Mouse (Mus musculus): Measurements from ENCODE around the gene Asic2. TPM values are rescaled to one million over a fixed set of nuclear protein-coding genes. Genes with fewer than 3 reads are reported as not detected.

The Asic2 gene
- polyA plus RNA-seq, 1 experiment from 2014 or later: 1.6 TPM

- no peak overlapping the region for H3K4me3 ChIP-seq (ENCODE audit: low read depth, low read length)
- H3K36me3 ChIP-seq (ENCODE audit: control insufficient read depth, insufficient read depth, low read length): no peaks in the 10 kb centered on the region
- DNase-seq (ENCODE audit: low spot score, missing footprints): no peak
- H3K27me3 ChIP-seq (ENCODE audit: control insufficient read depth, insufficient read depth, low read length): no peaks in the 10 kb centered on the region
- no peak overlapping the region for H3K4me2 ChIP-seq
- no peaks in the 10 kb centered on the region for H3K9me3 ChIP-seq (ENCODE audit: control insufficient read depth, low read length)
- 87% methylated on average over 1 of the region's 1 CpGs for WGBS
- no peak overlapping the region for H3K27ac ChIP-seq (ENCODE audit: low read depth, low read length)
- H3K4me1 ChIP-seq (ENCODE audit: control insufficient read depth, insufficient read depth, low read length): no peaks in the 10 kb centered on the region
- ATAC-seq (ENCODE audit: low FRiP score): no peak
- H3K9ac ChIP-seq (ENCODE audit: low read length): no peak overlapping the region
Measured at GRCm38 (mm10) chr11:80868039-80868438, 1100.2 kb downstream of the Asic2 start.

DNA sequence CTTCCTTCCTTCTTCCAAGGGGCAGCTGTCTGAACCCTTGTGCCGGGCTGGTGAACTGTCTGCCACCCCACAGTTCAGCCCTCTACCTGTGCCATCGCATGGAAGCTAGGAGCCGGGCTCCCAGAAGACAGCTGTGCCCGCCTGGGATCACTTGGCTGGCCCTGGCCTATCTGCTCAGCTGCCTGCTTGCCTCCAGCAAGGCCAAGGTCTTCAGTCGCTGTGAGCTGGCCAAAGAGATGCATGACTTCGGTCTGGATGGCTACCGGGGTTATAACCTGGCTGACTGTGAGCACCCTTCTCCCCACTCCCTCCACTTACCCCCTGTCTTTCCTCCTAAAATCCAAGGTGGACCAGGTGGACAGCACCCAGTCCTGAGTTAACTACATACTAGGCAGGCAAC is 1105.3 kb downstream of the Asic2 start:
- no peak overlapping the region for H3K9ac ChIP-seq (ENCODE audit: low read length)
- H3K4me1 ChIP-seq (ENCODE audit: control insufficient read depth, insufficient read depth, low read length): no peaks in the 10 kb centered on the region
- no peak for DNase-seq (ENCODE audit: low spot score, missing footprints)
- WGBS: 93% methylated on average over 7 of the region's 7 CpGs
- no peak overlapping the region for H3K27ac ChIP-seq (ENCODE audit: low read depth, low read length)
- H3K4me3 ChIP-seq (ENCODE audit: low read depth, low read length): no peak overlapping the region
- H3K9me3 ChIP-seq (ENCODE audit: control insufficient read depth, low read length): no peaks in the 10 kb centered on the region
- no peak overlapping the region for H3K4me2 ChIP-seq
- H3K36me3 ChIP-seq (ENCODE audit: control insufficient read depth, insufficient read depth, low read length): no peaks in the 10 kb centered on the region
- no peaks in the 10 kb centered on the region for H3K27me3 ChIP-seq (ENCODE audit: control insufficient read depth, insufficient read depth, low read length)
- ATAC-seq (ENCODE audit: low FRiP score): no peak

- H3K27me3 ChIP-seq (ENCODE audit: control insufficient read depth, insufficient read depth, low read length): no peaks in the 10 kb centered on the region
Measured at GRCm38 (mm10) chr11:80858065-80858464, 1110.2 kb downstream of the Asic2 start, which contains the start of gene Spaca3. Spaca3 (plus strand) TSS chr11:80858365.

GRCm38 (mm10) chr11:80856827-80857226 is 1111.4 kb downstream of the Asic2 start:
- H3K27ac ChIP-seq (ENCODE audit: low read depth, low read length): no peak overlapping the region
- DNase-seq (ENCODE audit: low spot score, missing footprints): no peak
- H3K9ac ChIP-seq (ENCODE audit: low read length): no peak overlapping the region
- no peak overlapping the region for H3K4me2 ChIP-seq
- ATAC-seq (ENCODE audit: low FRiP score): no peak
- no peaks in the 10 kb centered on the region for H3K27me3 ChIP-seq (ENCODE audit: control insufficient read depth, insufficient read depth, low read length)
- H3K9me3 ChIP-seq (ENCODE audit: control insufficient read depth, low read length): no peaks in the 10 kb centered on the region
- H3K36me3 ChIP-seq (ENCODE audit: control insufficient read depth, insufficient read depth, low read length): no peaks in the 10 kb centered on the region
- no peaks in the 10 kb centered on the region for H3K4me1 ChIP-seq (ENCODE audit: control insufficient read depth, insufficient read depth, low read length)
- no peak overlapping the region for H3K4me3 ChIP-seq (ENCODE audit: low read depth, low read length)
- 86% methylated on average over 2 of the region's 2 CpGs for WGBS

More at GRCm38 (mm10) chr11:80858065-80858464, 1110.2 kb downstream of the Asic2 start, which contains the start of gene Spaca3:
- no peak for DNase-seq (ENCODE audit: low spot score, missing footprints)
- no peak for ATAC-seq (ENCODE audit: low FRiP score)
- no peak within 1 kb of the TSS for H3K4me3 ChIP-seq (ENCODE audit: low read depth, low read length)
- no peak within 1 kb of the TSS for H3K9ac ChIP-seq (ENCODE audit: low read length)
- no peaks in the 10 kb centered on the region for H3K4me1 ChIP-seq (ENCODE audit: control insufficient read depth, insufficient read depth, low read length)
- no peak within 1 kb of the TSS for H3K4me2 ChIP-seq
- H3K36me3 ChIP-seq (ENCODE audit: control insufficient read depth, insufficient read depth, low read length): no peaks in the 10 kb centered on the region
- no peak within 1 kb of the TSS for H3K27ac ChIP-seq (ENCODE audit: low read depth, low read length)
- H3K9me3 ChIP-seq (ENCODE audit: control insufficient read depth, low read length): no peaks in the 10 kb centered on the region
- WGBS: 74% methylated on average over 10 of the region's 10 CpGs

DNA sequence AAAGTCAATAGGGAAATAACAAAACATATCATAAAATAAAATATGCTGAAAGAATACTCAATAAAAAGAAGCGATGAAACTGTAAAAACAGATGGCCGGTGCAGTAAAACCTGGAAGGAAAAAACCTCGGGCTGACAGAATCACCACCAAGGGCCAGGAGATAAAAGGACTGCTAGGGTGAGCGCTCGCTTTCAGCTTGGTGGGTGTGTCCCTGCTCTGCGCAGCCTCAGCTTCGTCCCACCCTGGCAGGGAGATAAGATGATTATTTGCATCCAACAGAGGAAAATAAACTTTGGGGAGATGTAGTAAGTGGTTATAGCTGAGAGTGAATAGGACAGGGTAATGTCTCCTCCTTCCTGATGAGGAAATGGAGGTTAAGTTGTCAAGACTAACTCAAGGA is 1113.3 kb downstream of the Asic2 start:
- Histone ChIP-seq H3K4me3 (ENCODE audit: low read depth, low read length) (no peak overlapping the region), H3K27ac (ENCODE audit: low read depth, low read length) (no peak overlapping the region), H3K9me3 (ENCODE audit: control insufficient read depth, low read length) (no peaks in the 10 kb centered on the region), H3K9ac (ENCODE audit: low read length) (no peak overlapping the region), H3K27me3 (ENCODE audit: control insufficient read depth, insufficient read depth, low read length) (no peaks in the 10 kb centered on the region), H3K4me2 (no peak overlapping the region), H3K36me3 (ENCODE audit: control insufficient read depth, insufficient read depth, low read length) (no peaks in the 10 kb centered on the region), H3K4me1 (ENCODE audit: control insufficient read depth, insufficient read depth, low read length) (no peaks in the 10 kb centered on the region)
- 66% methylated on average over 7 of the region's 7 CpGs for WGBS
- no peak for ATAC-seq (ENCODE audit: low FRiP score)
- no peak for DNase-seq (ENCODE audit: low spot score, missing footprints)

DNA sequence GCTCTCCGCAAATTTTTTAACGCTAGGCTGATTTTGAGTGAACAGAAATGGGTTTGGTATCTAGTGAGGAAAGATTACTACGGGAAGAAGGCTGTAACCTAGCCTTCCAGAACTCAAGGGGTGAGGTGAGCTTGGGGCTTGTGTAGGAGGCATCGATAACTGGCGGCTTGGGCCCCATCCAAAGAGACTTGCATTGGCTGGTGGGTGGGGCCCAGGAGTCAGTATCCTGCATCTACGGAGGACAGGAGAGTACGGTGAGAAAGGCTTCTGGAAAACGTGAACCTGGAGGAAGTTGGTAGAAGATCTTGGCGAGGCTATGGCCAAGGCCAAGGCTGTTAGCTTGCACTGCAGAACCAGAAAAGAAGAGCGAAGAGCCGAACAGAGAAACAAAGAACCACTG is 1113.8 kb downstream of the Asic2 start:
- no peak for DNase-seq (ENCODE audit: low spot score, missing footprints)
- no peak overlapping the region for H3K4me3 ChIP-seq (ENCODE audit: low read depth, low read length)
- H3K27ac ChIP-seq (ENCODE audit: low read depth, low read length): no peak overlapping the region
- no peaks in the 10 kb centered on the region for H3K4me1 ChIP-seq (ENCODE audit: control insufficient read depth, insufficient read depth, low read length)
- no peak overlapping the region for H3K4me2 ChIP-seq
- no peaks in the 10 kb centered on the region for H3K27me3 ChIP-seq (ENCODE audit: control insufficient read depth, insufficient read depth, low read length)
- no peak for ATAC-seq (ENCODE audit: low FRiP score)
- H3K9ac ChIP-seq (ENCODE audit: low read length): no peak overlapping the region
- no peaks in the 10 kb centered on the region for H3K9me3 ChIP-seq (ENCODE audit: control insufficient read depth, low read length)
- WGBS: 93% methylated on average over 11 of the region's 11 CpGs
- no peaks in the 10 kb centered on the region for H3K36me3 ChIP-seq (ENCODE audit: control insufficient read depth, insufficient read depth, low read length)

DNA sequence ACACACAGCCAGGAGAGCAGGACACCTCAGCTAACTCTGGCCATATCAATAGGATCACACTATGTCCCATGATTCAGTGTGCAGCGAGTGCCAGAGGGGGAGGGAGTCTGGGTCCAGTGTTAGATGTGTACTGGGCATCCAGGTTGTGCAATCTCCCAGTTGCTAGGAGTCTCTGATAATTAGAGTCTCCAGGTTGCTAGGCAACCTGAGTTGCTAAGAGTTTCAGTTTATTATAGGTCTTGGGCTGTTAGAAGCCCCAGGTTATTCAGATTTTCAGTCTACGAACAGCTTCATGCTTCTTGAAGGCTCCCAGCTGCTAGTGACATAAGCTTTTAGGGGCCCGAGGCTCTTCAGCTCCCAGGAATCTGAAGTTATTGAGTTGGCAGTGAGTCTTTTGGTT is 1115.2 kb downstream of the Asic2 start:
- no peaks in the 10 kb centered on the region for H3K36me3 ChIP-seq (ENCODE audit: control insufficient read depth, insufficient read depth, low read length)
- H3K9me3 ChIP-seq (ENCODE audit: control insufficient read depth, low read length): no peaks in the 10 kb centered on the region
- ATAC-seq (ENCODE audit: low FRiP score) (no peak), DNase-seq (ENCODE audit: low spot score, missing footprints) (no peak)
- H3K4me3 ChIP-seq (ENCODE audit: low read depth, low read length): no peak overlapping the region
- no peaks in the 10 kb centered on the region for H3K27me3 ChIP-seq (ENCODE audit: control insufficient read depth, insufficient read depth, low read length)
- H3K27ac ChIP-seq (ENCODE audit: low read depth, low read length): no peak overlapping the region
- no peak overlapping the region for H3K4me2 ChIP-seq
- 56% methylated on average over 3 of the region's 3 CpGs for WGBS
- H3K4me1 ChIP-seq (ENCODE audit: control insufficient read depth, insufficient read depth, low read length): no peaks in the 10 kb centered on the region
- no peak overlapping the region for H3K9ac ChIP-seq (ENCODE audit: low read length)

DNA sequence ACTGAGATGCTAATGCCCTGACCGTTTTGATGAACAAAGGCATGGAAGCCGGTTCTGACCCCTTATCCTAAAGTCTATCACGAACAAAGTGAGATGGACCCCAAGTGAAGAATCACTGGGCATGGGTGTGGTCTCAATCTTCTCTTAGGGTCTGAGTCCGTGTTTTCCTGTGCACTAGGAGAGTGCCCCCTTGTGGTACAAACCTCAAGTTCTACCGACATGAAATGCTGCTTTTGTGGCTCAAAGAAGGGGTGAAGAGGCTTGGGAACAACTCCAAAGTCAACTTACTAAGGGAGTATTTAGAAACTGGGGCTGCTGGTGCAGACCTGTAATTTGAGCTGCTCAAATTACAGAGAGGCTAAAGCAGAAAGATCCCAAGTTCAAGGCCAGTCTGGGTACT is 1116.4 kb downstream of the Asic2 start:
- no peaks in the 10 kb centered on the region for H3K9me3 ChIP-seq (ENCODE audit: control insufficient read depth, low read length)
- no peaks in the 10 kb centered on the region for H3K27me3 ChIP-seq (ENCODE audit: control insufficient read depth, insufficient read depth, low read length)
- WGBS: 51% methylated on average over 5 of the region's 5 CpGs
- H3K36me3 ChIP-seq (ENCODE audit: control insufficient read depth, insufficient read depth, low read length): no peaks in the 10 kb centered on the region
- H3K4me1 ChIP-seq (ENCODE audit: control insufficient read depth, insufficient read depth, low read length): no peaks in the 10 kb centered on the region
- no peak overlapping the region for H3K4me2 ChIP-seq
- H3K27ac ChIP-seq (ENCODE audit: low read depth, low read length): no peak overlapping the region
- no peak overlapping the region for H3K9ac ChIP-seq (ENCODE audit: low read length)
- no peak overlapping the region for H3K4me3 ChIP-seq (ENCODE audit: low read depth, low read length)
- no peak for DNase-seq (ENCODE audit: low spot score, missing footprints)
- no peak for ATAC-seq (ENCODE audit: low FRiP score)

DNA sequence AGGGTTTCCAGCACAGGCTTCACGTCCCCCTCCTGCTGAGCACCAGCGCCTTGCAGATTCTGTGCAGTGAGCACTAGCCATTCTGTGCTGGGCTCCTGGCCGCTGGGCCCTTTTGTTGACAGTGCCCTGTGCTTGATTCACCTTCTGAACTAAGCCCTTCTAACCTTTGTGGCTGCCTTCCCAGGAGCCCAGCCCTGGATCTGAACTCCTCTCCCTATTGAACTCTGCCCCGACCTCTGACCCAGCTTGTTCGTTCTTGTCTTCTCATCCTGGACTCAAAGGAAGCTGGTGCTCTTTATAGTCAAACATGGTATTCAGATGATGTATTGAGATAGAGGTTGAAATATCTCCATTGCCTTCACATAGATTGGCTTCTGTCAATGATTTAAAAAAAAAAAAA is 1120.1 kb downstream of the Asic2 start:
- 44% methylated on average over 5 of the region's 5 CpGs for WGBS
- no peaks in the 10 kb centered on the region for H3K9me3 ChIP-seq (ENCODE audit: control insufficient read depth, low read length)
- no peak overlapping the region for H3K9ac ChIP-seq (ENCODE audit: low read length)

GRCm38 (mm10) chr11:80846115-80846514 is 1122.1 kb downstream of the Asic2 start:
- DNase-seq (ENCODE audit: low spot score, missing footprints) (no peak), ATAC-seq (ENCODE audit: low FRiP score) (no peak)
- H3K9me3 ChIP-seq (ENCODE audit: control insufficient read depth, low read length): no peaks in the 10 kb centered on the region
- no peaks in the 10 kb centered on the region for H3K36me3 ChIP-seq (ENCODE audit: control insufficient read depth, insufficient read depth, low read length)
- 57% methylated on average over 3 of the region's 3 CpGs for WGBS
- H3K9ac ChIP-seq (ENCODE audit: low read length): no peak overlapping the region
- no peak overlapping the region for H3K4me3 ChIP-seq (ENCODE audit: low read depth, low read length)
- H3K4me2 ChIP-seq: no peak overlapping the region
- H3K27ac ChIP-seq (ENCODE audit: low read depth, low read length): no peak overlapping the region
- no peaks in the 10 kb centered on the region for H3K27me3 ChIP-seq (ENCODE audit: control insufficient read depth, insufficient read depth, low read length)
- H3K4me1 ChIP-seq (ENCODE audit: control insufficient read depth, insufficient read depth, low read length): no peaks in the 10 kb centered on the region

More for the DNA sequence above, 1120.1 kb downstream of the Asic2 start:
- DNase-seq (ENCODE audit: low spot score, missing footprints): no peak
- Histone ChIP-seq H3K4me3 (ENCODE audit: low read depth, low read length) (no peak overlapping the region), H3K36me3 (ENCODE audit: control insufficient read depth, insufficient read depth, low read length) (no peaks in the 10 kb centered on the region), H3K27ac (ENCODE audit: low read depth, low read length) (no peak overlapping the region), H3K4me2 (no peak overlapping the region), H3K27me3 (ENCODE audit: control insufficient read depth, insufficient read depth, low read length) (no peaks in the 10 kb centered on the region), H3K4me1 (ENCODE audit: control insufficient read depth, insufficient read depth, low read length) (no peaks in the 10 kb centered on the region)
- ATAC-seq (ENCODE audit: low FRiP score): no peak
